Mouse (Mus musculus): ENCODE results near the gene Eif3j1. TPM values are rescaled to one million over a fixed set of nuclear protein-coding genes. Genes with fewer than 3 reads are reported as not detected.
"Not testable (repeated sequence)": the region's sequence is repeated elsewhere in the genome, so short reads cannot be mapped to it uniquely, and the experiment has no call there.

Gene Eif3j1
- total RNA-seq, 4 experiments from 2014 or later, result 19.5 to 22.6 (median 19.9) TPM

DNA sequence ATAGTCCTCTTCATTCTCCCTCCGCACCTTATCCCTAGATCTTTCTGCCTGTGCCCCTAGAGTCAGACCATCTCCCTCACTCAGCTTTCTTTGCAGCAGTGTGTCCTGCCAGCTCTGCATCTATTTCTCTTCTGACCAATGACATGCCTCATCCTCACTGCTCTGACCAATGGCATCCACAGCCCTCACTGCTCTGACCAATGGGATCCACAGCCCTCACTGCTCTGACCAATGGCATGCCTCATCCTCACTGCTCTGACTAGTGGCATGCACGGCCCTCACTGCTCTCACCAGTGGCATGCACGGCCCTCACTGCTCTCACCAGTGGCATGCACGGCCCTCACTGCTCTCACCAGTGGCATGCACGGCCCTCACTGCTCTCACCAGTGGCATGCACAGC, 69.3 kb downstream of the Eif3j1 start:
- DNase-seq (ENCODE audit: low spot score in 2 of 2), result not testable (repeated sequence)

DNA sequence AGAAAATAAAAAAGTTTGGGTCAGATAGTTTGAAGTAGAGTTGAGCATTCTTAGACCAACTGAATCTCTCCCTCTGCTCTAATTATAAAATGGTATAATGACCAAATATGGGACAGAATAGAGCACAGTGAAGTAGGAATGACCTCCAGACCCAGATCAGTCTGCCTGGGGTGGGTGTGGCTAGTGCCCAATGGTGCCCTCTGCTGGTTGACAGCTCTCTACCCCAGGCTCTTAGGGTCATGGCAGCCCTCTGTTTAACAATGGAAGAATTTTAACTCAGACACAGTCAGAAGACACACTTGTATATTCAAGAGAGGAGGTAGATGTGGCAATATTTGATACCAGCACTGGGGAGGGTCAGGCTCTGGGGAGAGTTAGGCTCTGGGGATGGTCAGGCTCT, 73.7 kb downstream of the Eif3j1 start:
- no peak for DNase-seq (ENCODE audit: low spot score in 2 of 2)

Small RNA genes lying within 50 kb of the gene (microRNA-seq; reads per million reads assigned to microRNA genes)
- gene Gm47314, result 0 to 1.3 reads per million in 2 experiments

Other genes with a start within 250 kb of the Eif3j1 start
- 10 to 100 TPM; 47.4 to 51.3 (median 50.4) TPM for gene Frmd5, start 221.5 kb upstream of the Eif3j1 start, total RNA-seq (2022)
- gene Casc4, start 161.6 kb upstream of the Eif3j1 start, total RNA-seq (2022), result 10 to 100 TPM; 92.6 to 96.8 (median 94.1) TPM
- gene Ctdspl2, start 72.5 kb upstream of the Eif3j1 start, total RNA-seq (2022), result 10 to 100 TPM; 34.7 to 39.3 (median 35.7) TPM
- under 1 TPM in 2 of 4 experiments, not detected in 2; 0.16 to 0.41 TPM for gene Mageb3, start 72.5 kb upstream of the Eif3j1 start, total RNA-seq (2022)
- gene Spg11, start 89.8 kb downstream of the Eif3j1 start, total RNA-seq (2022), result 10 to 100 TPM; 16.3 to 16.7 (median 16.5) TPM
- gene B2m, start 119.1 kb downstream of the Eif3j1 start, total RNA-seq (2022), result 100 to 1,000 TPM; 110 to 317 (median 183) TPM
- not detected for gene Trim69, start 132.2 kb downstream of the Eif3j1 start, total RNA-seq (2022)
- gene Patl2, start 157.6 kb downstream of the Eif3j1 start, total RNA-seq (2022), result under 1 TPM in 1 of 4 experiments, not detected in 3; 0.16 TPM
- not detected for gene Terb2, start 157.7 kb downstream of the Eif3j1 start, total RNA-seq (2022)
- gene Sord, start 206.2 kb downstream of the Eif3j1 start, total RNA-seq (2022), result 10 to 100 TPM; 23.7 to 26.5 (median 24.5) TPM